Mouse (Mus musculus) liver, adult 2 months (tissue): Measurements from ENCODE around the gene Gm20388.

Experiments used
- CTCF ChIP-seq: fragments of 200-500 bp; IDR thresholded peaks from 2 replicates; pipeline ENCODE4 v1.5.1; 2011; ENCODE audit warnings: low read depth, low read length, control low read depth
- POLR2A ChIP-seq: fragments of 200-500 bp; IDR thresholded peaks from 2 replicates; pipeline ENCODE4 v1.6.1; 2011; ENCODE audit warnings: low read length, control low read depth; ENCODE audit not compliant: insufficient read depth; ENCODE audit errors: extremely low read depth

- TF ChIP-seq POLR2A = no peak
- no peak for TF ChIP-seq CTCF
These were observed 3794.7 kb downstream of the Gm20388 start for GRCm38 (mm10) chr8:123705376-123705775.
